Mouse (Mus musculus): ENCODE data around the gene Slc12a6. TPM values are rescaled to one million over a fixed set of nuclear protein-coding genes. Genes with fewer than 3 reads are reported as not detected.

Slc12a6 gene
- total RNA-seq, 1 experiment, result 20.7 TPM

GRCm38 (mm10) chr2:112222607-112223006 is 43.0 kb upstream of the Slc12a6 start:
- H3K4me3 ChIP-seq (ENCODE audit: insufficient read depth in 1 of 2, low read depth in 1 of 2, low read length in 2 of 2, poor library complexity in 1 of 2, severe bottlenecking in 1 of 2), result no peak overlapping the region
- no peak for DNase-seq (ENCODE audit: low read depth, low spot score)
- H3K36me3 ChIP-seq (ENCODE audit: control insufficient read depth, insufficient read depth, low read length, poor library complexity, severe bottlenecking), result no peaks in the 10 kb centered on the region
- no peak for TF ChIP-seq ZC3H11A (IDR thresholded peaks at IDR 0.05; ENCODE audit: borderline replicate concordance, low read depth, low read length)
- TF ChIP-seq MAFK (IDR thresholded peaks at IDR 0.05; ENCODE audit: insufficient read depth, low read depth, low read length), result no peak
- TF ChIP-seq CHD2 (IDR thresholded peaks at IDR 0.05; ENCODE audit: low read depth, low read length), result no peak
- TF ChIP-seq ZNF384 (IDR thresholded peaks at IDR 0.05; ENCODE audit: low read depth, low read length), result no peak
- TF ChIP-seq HCFC1 (IDR thresholded peaks at IDR 0.05; ENCODE audit: borderline replicate concordance, insufficient read depth, low read length), result no peak
- no peak overlapping the region for H3K9ac ChIP-seq (ENCODE audit: insufficient read depth, low read depth, low read length, poor library complexity, severe bottlenecking)
- in situ Hi-C loops (cut with MboI; ENCODE audit: low sequenced_read_pairs in 2 of 2, unreplicated experiment in 2 of 2), result no loop called here
- no peaks in the 10 kb centered on the region for H3K9me3 ChIP-seq (ENCODE audit: control insufficient read depth, insufficient read depth, low read depth, low read length)
- H3K4me1 ChIP-seq (ENCODE audit: control insufficient read depth in 2 of 2, insufficient read depth in 2 of 2, low read length in 2 of 2, poor library complexity in 1 of 2), result no peaks in the 10 kb centered on the region
- H3K27ac ChIP-seq (ENCODE audit: insufficient read depth, low read depth, low read length, poor library complexity, severe bottlenecking), result no peak overlapping the region

- Histone ChIP-seq H3K4me1 (ENCODE audit: control insufficient read depth in 2 of 2, insufficient read depth in 2 of 2, low read length in 2 of 2, poor library complexity in 1 of 2) (no peaks in the 10 kb centered on the region), H3K9me3 (ENCODE audit: control insufficient read depth, insufficient read depth, low read depth, low read length) (no peaks in the 10 kb centered on the region), H3K9ac (ENCODE audit: insufficient read depth, low read depth, low read length, poor library complexity, severe bottlenecking) (no peak overlapping the region), H3K27ac (ENCODE audit: insufficient read depth, low read depth, low read length, poor library complexity, severe bottlenecking) (no peak overlapping the region), H3K4me3 (ENCODE audit: insufficient read depth in 1 of 2, low read depth in 1 of 2, low read length in 2 of 2, poor library complexity in 1 of 2, severe bottlenecking in 1 of 2) (no peak overlapping the region), H3K36me3 (ENCODE audit: control insufficient read depth, insufficient read depth, low read length, poor library complexity, severe bottlenecking) (no peaks in the 10 kb centered on the region)
- no peak for DNase-seq (ENCODE audit: low read depth, low spot score)
- TF ChIP-seq ZNF384 (IDR thresholded peaks at IDR 0.05; ENCODE audit: low read depth, low read length) (no peak), MAFK (IDR thresholded peaks at IDR 0.05; ENCODE audit: insufficient read depth, low read depth, low read length) (no peak), CHD2 (IDR thresholded peaks at IDR 0.05; ENCODE audit: low read depth, low read length) (no peak), HCFC1 (IDR thresholded peaks at IDR 0.05; ENCODE audit: borderline replicate concordance, insufficient read depth, low read length) (no peak), ZC3H11A (IDR thresholded peaks at IDR 0.05; ENCODE audit: borderline replicate concordance, low read depth, low read length) (no peak)
- in situ Hi-C loops (cut with MboI; ENCODE audit: low sequenced_read_pairs in 2 of 2, unreplicated experiment in 2 of 2), result no loop called here
Measured at GRCm38 (mm10) chr2:112224356-112224755, 41.3 kb upstream of the Slc12a6 start.

GRCm38 (mm10) chr2:112232623-112233022 is 33.0 kb upstream of the Slc12a6 start:
- DNase-seq (ENCODE audit: low read depth, low spot score), result no peak
- Histone ChIP-seq H3K9me3 (ENCODE audit: control insufficient read depth, insufficient read depth, low read depth, low read length) (no peaks in the 10 kb centered on the region), H3K36me3 (ENCODE audit: control insufficient read depth, insufficient read depth, low read length, poor library complexity, severe bottlenecking) (no peaks in the 10 kb centered on the region), H3K4me1 (ENCODE audit: control insufficient read depth in 2 of 2, insufficient read depth in 2 of 2, low read length in 2 of 2, poor library complexity in 1 of 2) (no peaks in the 10 kb centered on the region), H3K27ac (ENCODE audit: insufficient read depth, low read depth, low read length, poor library complexity, severe bottlenecking) (no peak overlapping the region), H3K4me3 (ENCODE audit: insufficient read depth in 1 of 2, low read depth in 1 of 2, low read length in 2 of 2, poor library complexity in 1 of 2, severe bottlenecking in 1 of 2) (no peak overlapping the region), H3K9ac (ENCODE audit: insufficient read depth, low read depth, low read length, poor library complexity, severe bottlenecking) (no peak overlapping the region)
- no peak for TF ChIP-seq CHD2 (IDR thresholded peaks at IDR 0.05; ENCODE audit: low read depth, low read length)
- TF ChIP-seq ZC3H11A (IDR thresholded peaks at IDR 0.05; ENCODE audit: borderline replicate concordance, low read depth, low read length), result no peak
- TF ChIP-seq ZNF384 (IDR thresholded peaks at IDR 0.05; ENCODE audit: low read depth, low read length), result no peak
- TF ChIP-seq MAFK (IDR thresholded peaks at IDR 0.05; ENCODE audit: insufficient read depth, low read depth, low read length), result no peak
- TF ChIP-seq HCFC1 (IDR thresholded peaks at IDR 0.05; ENCODE audit: borderline replicate concordance, insufficient read depth, low read length), result no peak
- in situ Hi-C loops (cut with MboI; ENCODE audit: low sequenced_read_pairs in 2 of 2, unreplicated experiment in 2 of 2), result no loop called here

GRCm38 (mm10) chr2:112236620-112237019 is 29.0 kb upstream of the Slc12a6 start:
- no peak for DNase-seq (ENCODE audit: low read depth, low spot score)
- H3K9ac ChIP-seq (ENCODE audit: insufficient read depth, low read depth, low read length, poor library complexity, severe bottlenecking), result no peak overlapping the region
- no peak for TF ChIP-seq HCFC1 (IDR thresholded peaks at IDR 0.05; ENCODE audit: borderline replicate concordance, insufficient read depth, low read length)
- peaks cover 2% of the 10 kb centered on the region; the same call in 1 of the 2 replicates for H3K36me3 ChIP-seq (ENCODE audit: control insufficient read depth, insufficient read depth, low read length, poor library complexity, severe bottlenecking)
- no peaks in the 10 kb centered on the region for H3K9me3 ChIP-seq (ENCODE audit: control insufficient read depth, insufficient read depth, low read depth, low read length)
- no peak overlapping the region for H3K4me3 ChIP-seq (ENCODE audit: insufficient read depth in 1 of 2, low read depth in 1 of 2, low read length in 2 of 2, poor library complexity in 1 of 2, severe bottlenecking in 1 of 2)
- H3K27ac ChIP-seq (ENCODE audit: insufficient read depth, low read depth, low read length, poor library complexity, severe bottlenecking), result no peak overlapping the region
- H3K4me1 ChIP-seq (ENCODE audit: control insufficient read depth in 2 of 2, insufficient read depth in 2 of 2, low read length in 2 of 2, poor library complexity in 1 of 2), result peaks cover 0 to 10% of the 10 kb centered on the region in 2 experiments; a peak in 1 of 4 replicates
- in situ Hi-C loops (cut with MboI; ENCODE audit: low sequenced_read_pairs in 2 of 2, unreplicated experiment in 2 of 2), result no loop called here

- in situ Hi-C loops (cut with MboI; ENCODE audit: low sequenced_read_pairs in 2 of 2, unreplicated experiment in 2 of 2), result no loop called here
- Histone ChIP-seq H3K9me3 (ENCODE audit: control insufficient read depth, insufficient read depth, low read depth, low read length) (no peaks in the 10 kb centered on the region), H3K36me3 (ENCODE audit: control insufficient read depth, insufficient read depth, low read length, poor library complexity, severe bottlenecking) (peaks cover 2% of the 10 kb centered on the region; the same call in 1 of the 2 replicates)
Measured at GRCm38 (mm10) chr2:112238006-112238405, 27.6 kb upstream of the Slc12a6 start.

More at GRCm38 (mm10) chr2:112238006-112238405, 27.6 kb upstream of the Slc12a6 start:
- H3K27ac ChIP-seq (ENCODE audit: insufficient read depth, low read depth, low read length, poor library complexity, severe bottlenecking), result no peak overlapping the region
- H3K4me1 ChIP-seq (ENCODE audit: control insufficient read depth in 2 of 2, insufficient read depth in 2 of 2, low read length in 2 of 2, poor library complexity in 1 of 2), result peaks cover 0 to 23% of the 10 kb centered on the region in 2 experiments; a peak in 2 of 4 replicates
- TF ChIP-seq MAFK (IDR thresholded peaks at IDR 0.05; ENCODE audit: insufficient read depth, low read depth, low read length) (no peak), CHD2 (IDR thresholded peaks at IDR 0.05; ENCODE audit: low read depth, low read length) (no peak), ZNF384 (IDR thresholded peaks at IDR 0.05; ENCODE audit: low read depth, low read length) (no peak), ZC3H11A (IDR thresholded peaks at IDR 0.05; ENCODE audit: borderline replicate concordance, low read depth, low read length) (no peak), HCFC1 (IDR thresholded peaks at IDR 0.05; ENCODE audit: borderline replicate concordance, insufficient read depth, low read length) (no peak)
- H3K4me3 ChIP-seq (ENCODE audit: insufficient read depth in 1 of 2, low read depth in 1 of 2, low read length in 2 of 2, poor library complexity in 1 of 2, severe bottlenecking in 1 of 2), result no peak overlapping the region
- no peak for DNase-seq (ENCODE audit: low read depth, low spot score)
- no peak overlapping the region for H3K9ac ChIP-seq (ENCODE audit: insufficient read depth, low read depth, low read length, poor library complexity, severe bottlenecking)

Measured in ES-E14 (cell line).